In the genomic region with DNA sequence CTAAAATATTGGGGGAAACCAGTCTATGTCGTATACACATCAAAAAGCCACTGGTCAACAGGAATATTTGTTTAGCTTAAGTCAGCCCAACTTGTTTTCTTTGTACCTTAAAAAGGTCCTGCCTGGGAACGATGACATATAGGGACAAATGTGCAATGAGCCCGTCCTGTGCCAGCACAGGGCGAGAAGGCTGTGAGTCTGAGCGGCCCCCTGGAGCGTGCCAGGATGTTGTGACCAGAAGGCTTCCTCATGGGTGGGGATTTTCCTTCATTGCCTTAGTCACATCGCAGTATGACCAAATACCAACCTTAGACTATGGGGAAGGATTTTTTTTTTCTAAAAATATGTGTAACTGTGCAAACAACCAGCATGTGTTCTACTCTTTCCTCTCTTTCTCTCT, we compare ENCODE assay signal across 25 mouse cellular contexts. TPM values are rescaled to one million over a fixed set of nuclear protein-coding genes. Genes with fewer than 3 reads are reported as not detected.
A peak's percentile ranks its signal among the peaks of the same experiment; 100 is the strongest.
DNase-seq lines count a peak whose midpoint lies in the region; ATAC-seq and TF ChIP-seq lines count a peak whose summit lies in the region.
"Had no signal": no experiment of that assay in that cellular context is flagged by ENCODE, and none has a peak within 500 bp of the region (broad histone marks: within the 10 kb centered on the region; RNA-seq: fewer than 3 reads in every experiment).

No protein-coding gene starts in this region.

- ATAC-seq in lung, postnatal 0 days: no peak
- ATAC-seq: CD4-positive, CD25-positive, alpha-beta regulatory T cell, adult 4 months; forebrain, embryonic 14.5 days; forebrain, postnatal 0 days; hindbrain, postnatal 0 days; inflammation-experienced regulatory T-cells, adult 6 months; intestine, embryonic 16.5 days had no signal

- peak; percentile 6 for DNase-seq in cerebellum, adult 11-12 months
- no peak for DNase-seq in cerebellum, adult 9-10 months
- peak; percentile 27 for DNase-seq in lung, postnatal 36 days
- no peak for DNase-seq in lung, postnatal 0 days (ENCODE audit: low spot score)
- no peak for DNase-seq in embryo, embryonic 9.5 days (ENCODE audit: extremely low spot score)
- DNase-seq: adrenal gland, adult 2 months; adrenal gland, postnatal 14 days; embryo, embryonic 11 days; forebrain, postnatal 0 days; gastrocnemius, adult 2 months; gastrocnemius, postnatal 14 days; heart, adult 18-20 months; heart, postnatal 14 days; heart, postnatal 4 days; kidney, adult 18-20 months had no signal

- H3K4me1 ChIP-seq in lung, postnatal 0 days (ENCODE audit: insufficient read depth, low read depth, low read length): no peaks in the 10 kb centered on the region
- H3K4me1 ChIP-seq: embryonic facial prominence, embryonic 12.5 days; embryonic facial prominence, embryonic 15.5 days; heart, embryonic 13.5 days had no signal

- TF ChIP-seq POLR2A in myocyte (IDR thresholded peaks at IDR 0.05; ENCODE audit: insufficient read length, low read depth): no peak

- no peak for TF ChIP-seq CTCF in lung, postnatal 0 days (IDR thresholded peaks at IDR 0.05)

- no peaks in the 10 kb centered on the region for H3K27me3 ChIP-seq in lung, postnatal 0 days (replicated peaks; ENCODE audit: insufficient read depth, low read length)
- no peaks in the 10 kb centered on the region for H3K27me3 ChIP-seq in myocyte (ENCODE audit: control insufficient read depth, insufficient read depth, insufficient read length)
- H3K27me3 ChIP-seq: embryonic facial prominence, embryonic 12.5 days; embryonic facial prominence, embryonic 15.5 days had no signal

- H3K27ac ChIP-seq in lung, postnatal 0 days (ENCODE audit: low read length): no peak overlapping the region
- H3K27ac ChIP-seq: embryonic facial prominence, embryonic 12.5 days; embryonic facial prominence, embryonic 15.5 days; gastrocnemius, adult 2 months; heart, embryonic 13.5 days; hindbrain, embryonic 14.5 days; hindbrain, postnatal 0 days had no signal

- no peak overlapping the region for H3K4me2 ChIP-seq in lung, postnatal 0 days (replicated peaks; ENCODE audit: low read depth, low read length)
- H3K4me2 ChIP-seq in myocyte (ENCODE audit: low read depth): peak overlapping the region; percentile 49
- H3K4me2 ChIP-seq: embryonic facial prominence, embryonic 12.5 days; embryonic facial prominence, embryonic 15.5 days; heart, embryonic 13.5 days; hindbrain, embryonic 14.5 days had no signal

- no peak overlapping the region for H3ac ChIP-seq in myocyte (ENCODE audit: control insufficient read depth, insufficient read length)

- no peaks in the 10 kb centered on the region for H3K79me2 ChIP-seq in myocyte (ENCODE audit: control insufficient read depth, insufficient read depth)

- no peak overlapping the region for H3K9ac ChIP-seq in lung, postnatal 0 days (replicated peaks; ENCODE audit: low read depth)
- H3K9ac ChIP-seq: embryonic facial prominence, embryonic 12.5 days; embryonic facial prominence, embryonic 15.5 days; forebrain, postnatal 0 days; heart, embryonic 13.5 days; hindbrain, embryonic 14.5 days had no signal

- no peak overlapping the region for H3K4me3 ChIP-seq in lung, postnatal 0 days (ENCODE audit: low read depth, low read length)
- no peak overlapping the region for H3K4me3 ChIP-seq in myocyte
- H3K4me3 ChIP-seq: embryonic facial prominence, embryonic 12.5 days; embryonic facial prominence, embryonic 15.5 days; gastrocnemius, adult 2 months; heart, embryonic 13.5 days had no signal

- no peaks in the 10 kb centered on the region for H3K9me3 ChIP-seq in lung, postnatal 0 days (ENCODE audit: low read length)
- H3K9me3 ChIP-seq: embryonic facial prominence, embryonic 12.5 days; embryonic facial prominence, embryonic 15.5 days; heart, embryonic 13.5 days had no signal

- no peak for TF ChIP-seq EP300 in lung, postnatal 0 days (IDR thresholded peaks at IDR 0.05)

- WGBS in lung, postnatal 0 days: 69% methylated on average over 7 of the region's 7 CpGs

- no peaks in the 10 kb centered on the region for H3K36me3 ChIP-seq in lung, postnatal 0 days (ENCODE audit: insufficient read depth, low read length)
- no peaks in the 10 kb centered on the region for H3K36me3 ChIP-seq in myocyte (ENCODE audit: control insufficient read depth, insufficient read depth)
- H3K36me3 ChIP-seq: embryonic facial prominence, embryonic 12.5 days; embryonic facial prominence, embryonic 15.5 days; heart, embryonic 13.5 days had no signal

TF ChIP-seq in myocyte, 11 proteins besides CTCF, POLR2A, EP300 and RAD21:
- TF ChIP-seq MAX (IDR thresholded peaks at IDR 0.05; ENCODE audit: low read depth) (no peak), MYOD1 (IDR thresholded peaks at IDR 0.05; ENCODE audit: control insufficient read depth in 1 of 3, insufficient read length in 2 of 3, low read depth in 2 of 3) (peak in 1 of 3 experiments; percentile 23)

RNA-seq across cellular contexts. Expression of a gene that starts 58.7 kb away (rescaled TPM):
- 17.3 and 20.2 TPM in 2 replicates for polyA plus RNA-seq in lung, postnatal 0 days (2015; fragmentation: Nextera tagmentation; extraction: Ambion mirVana)
- 71.4 TPM for polyA plus RNA-seq in myocyte (2012; fragmentation: generic; extraction: Trizol)

Comparison
In these comparisons a context has a peak if more than half of its experiments do, and no peak if none do; other contexts are left out.
1. DNase-seq: peak in cerebellum, adult 11-12 months (single experiment) and lung, postnatal 36 days (single experiment); none in cerebellum, adult 9-10 months (single experiment), lung, postnatal 0 days (single experiment) and embryo, embryonic 9.5 days (single experiment).